In genomic region chr3:136818997-136819396, GRCm38 (mm10) we compare ENCODE assay signal across 15 mouse cellular contexts.
"Had no signal": no experiment of that assay in that cellular context is flagged by ENCODE, and none has a peak within 500 bp of the region (broad histone marks: within the 10 kb centered on the region; RNA-seq: fewer than 3 reads in every experiment).

No protein-coding gene starts in this region.

- ATAC-seq: liver, postnatal 0 days; lung, postnatal 0 days; midbrain, embryonic 15.5 days had no signal

- H3K27me3 ChIP-seq: limb, embryonic 12.5 days; liver, embryonic 13.5 days; megakaryocyte, embryonic 14.5 days; midbrain, embryonic 15.5 days; neural tube, embryonic 13.5 days had no signal

- H3K4me1 ChIP-seq: limb, embryonic 12.5 days; midbrain, embryonic 15.5 days had no signal

- DNase-seq: kidney, postnatal 25 days; layer of hippocampus, adult 9-11 months; liver; liver, embryonic 13.5 days; liver, postnatal 0 days; right cerebral cortex, postnatal 14 days; thymus, adult 18-20 months; thymus, postnatal 14 days had no signal

- H3K4me3 ChIP-seq: limb, embryonic 12.5 days; liver, embryonic 13.5 days; megakaryocyte, embryonic 14.5 days; midbrain, embryonic 15.5 days; neural tube, embryonic 13.5 days had no signal

- H3K36me3 ChIP-seq: liver, embryonic 13.5 days; midbrain, embryonic 15.5 days had no signal

- H3K9me3 ChIP-seq: limb, embryonic 12.5 days; liver, embryonic 13.5 days; megakaryocyte, embryonic 14.5 days; midbrain, embryonic 15.5 days; neural tube, embryonic 13.5 days had no signal

- H3K27ac ChIP-seq: limb, embryonic 12.5 days; liver, embryonic 13.5 days; macrophage; midbrain, embryonic 15.5 days; neural tube, embryonic 13.5 days had no signal

- H3K9ac ChIP-seq: limb, embryonic 12.5 days; liver, embryonic 13.5 days; liver, postnatal 0 days; midbrain, embryonic 15.5 days; neural tube, embryonic 13.5 days had no signal

- H3K4me2 ChIP-seq: limb, embryonic 12.5 days; liver, embryonic 13.5 days; midbrain, embryonic 11.5 days; midbrain, embryonic 15.5 days; neural tube, embryonic 13.5 days had no signal
